Mouse (Mus musculus): ENCODE results near the gene Vps37c.

GRCm38 (mm10) chr19:10640080-10640479 lies 48.5 kb upstream of the Vps37c start:
- TF ChIP-seq POLR2A (IDR thresholded peaks at IDR 0.05; ENCODE audit: borderline replicate concordance, control insufficient read depth, low read depth, low read length) (no peak), CTCF (IDR thresholded peaks at IDR 0.05; ENCODE audit: control insufficient read depth, insufficient read depth, low read length) (no peak)

All from bone marrow, adult 2 months (tissue).